Mouse (Mus musculus) liver, adult 2 months (tissue): ENCODE results near the gene Mmp21. TPM values are rescaled to one million over a fixed set of nuclear protein-coding genes. Genes with fewer than 3 reads are reported as not detected.
A peak's percentile ranks its signal among the peaks of the same experiment; 100 is the strongest.

ENCODE experiments used
- DNase-seq: peaks from one replicate; pipeline ENCODE4 v3.0.0-alpha.2; 2011; ENCODE audit warnings: low read depth, low spot score; ENCODE audit errors: extremely low read depth
- H3K27ac ChIP-seq: fragments of 200-500 bp; replicated peaks from 2 replicates; pipeline ENCODE4 v1.5.1; 2012; ENCODE audit warnings: low read depth, mild to moderate bottlenecking, control low read depth, inconsistent platforms, low read length; ENCODE audit not compliant: insufficient read depth
- H3K27me3 ChIP-seq: fragments of 200-500 bp; 2 replicates; pipeline ENCODE4 v1.6.1; 2012; ENCODE audit warnings: mild to moderate bottlenecking, moderate library complexity, low read length, inconsistent platforms; ENCODE audit not compliant: control insufficient read depth, insufficient read depth
- H3K36me3 ChIP-seq: fragments of 200-500 bp; 2 replicates; pipeline ENCODE4 v1.6.1; 2012; ENCODE audit warnings: low read length, inconsistent platforms; ENCODE audit not compliant: control insufficient read depth, insufficient read depth
- H3K4me1 ChIP-seq: fragments of 200-500 bp; 2 replicates; pipeline ENCODE4 v1.6.1; 2011; ENCODE audit warnings: low read length; ENCODE audit not compliant: control insufficient read depth, insufficient read depth
- H3K4me3 ChIP-seq: fragments of 200-500 bp; 2 replicates; pipeline ENCODE4 v1.5.1; 2011; ENCODE audit warnings: low read depth, mild to moderate bottlenecking, control low read depth, low read length, moderate library complexity; ENCODE audit not compliant: insufficient read depth
- H3K79me2 ChIP-seq: fragments of 200-500 bp; 2 replicates; pipeline ENCODE4 v1.6.1; 2012; ENCODE audit warnings: inconsistent platforms, mild to moderate bottlenecking, low read length, moderate library complexity; ENCODE audit not compliant: control insufficient read depth, insufficient read depth
- H3K9ac ChIP-seq: fragments of 200-500 bp; 2 replicates; pipeline ENCODE4 v1.6.1; 2012; ENCODE audit warnings: low read depth, mild to moderate bottlenecking, control low read depth, inconsistent platforms, low read length
- CTCF ChIP-seq: fragments of 200-500 bp; IDR thresholded peaks from 2 replicates; pipeline ENCODE4 v1.5.1; 2011; ENCODE audit warnings: low read depth, low read length, control low read depth
- POLR2A ChIP-seq: fragments of 200-500 bp; IDR thresholded peaks from 2 replicates; pipeline ENCODE4 v1.6.1; 2011; ENCODE audit warnings: low read length, control low read depth; ENCODE audit not compliant: insufficient read depth; ENCODE audit errors: extremely low read depth
- WGBS: fragments of 180-500 bp; shearing (Covaris S2); methylation state at CpG from one replicate; pipeline ENCODE4 v1.1.7; 2018; 5-methylcytosine and 5-hydroxymethylcytosine counted together
- polyA plus RNA-seq: library from polyadenylated mRNA; depleted of rRNA; stranded (reverse); fragments of >200 nt; gene quantifications from 2 replicates; pipeline ENCODE4 v1.2.3, GENCODE M21; 2012; rRNA removed
- total RNA-seq: library from RNA; depleted of rRNA; stranded (reverse); fragments of >200 nt; gene quantifications from 2 replicates; pipeline ENCODE4 v1.2.3, GENCODE M21; 2014; rRNA removed

Gene Mmp21
- total and polyA plus RNA-seq, 2 experiments = not detected

- H3K9ac ChIP-seq = peak overlapping the region; percentile 66
- peak overlapping the region; percentile 57 for H3K27ac ChIP-seq
- peaks cover 20% of the 10 kb centered on the region for H3K36me3 ChIP-seq
- peaks cover 4% of the 10 kb centered on the region for H3K4me1 ChIP-seq
- peak overlapping the region; percentile 64 for H3K4me3 ChIP-seq
- peak; percentile 75 for DNase-seq
- TF ChIP-seq POLR2A (no peak), CTCF (peak; percentile 91)
- WGBS = 2% methylated on average over 21 of the region's 21 CpGs
- H3K27me3 ChIP-seq = no peaks in the 10 kb centered on the region
- peaks cover 9% of the 10 kb centered on the region; the same call in 1 of the 2 replicates for H3K79me2 ChIP-seq
Measured at GRCm38 (mm10) chr7:133636738-133637352, 43.0 kb downstream of the Mmp21 start.

- Histone ChIP-seq H3K27ac (no peak overlapping the region), H3K4me1 (peaks cover 4% of the 10 kb centered on the region), H3K36me3 (peaks cover 7% of the 10 kb centered on the region), H3K79me2 (peaks cover 9% of the 10 kb centered on the region; the same call in 1 of the 2 replicates), H3K27me3 (no peaks in the 10 kb centered on the region), H3K4me3 (no peak overlapping the region), H3K9ac (no peak overlapping the region)
- TF ChIP-seq POLR2A (no peak), CTCF (no peak)
- WGBS = 65% methylated on average over 10 of the region's 12 CpGs
- no peak for DNase-seq
Measured at GRCm38 (mm10) chr7:133634932-133635650, 44.8 kb downstream of the Mmp21 start.

GRCm38 (mm10) chr7:133632476-133632875 is 47.4 kb downstream of the Mmp21 start:
- no peaks in the 10 kb centered on the region for H3K4me1 ChIP-seq
- H3K79me2 ChIP-seq = no peaks in the 10 kb centered on the region
- H3K4me3 ChIP-seq = no peak overlapping the region
- peak; percentile 75 for DNase-seq
- 13% methylated on average over 2 of the region's 2 CpGs for WGBS
- H3K27ac ChIP-seq = no peak overlapping the region
- no peak overlapping the region for H3K9ac ChIP-seq
- peak; percentile 56 for TF ChIP-seq CTCF
- TF ChIP-seq POLR2A = no peak
- no peaks in the 10 kb centered on the region for H3K36me3 ChIP-seq
- no peaks in the 10 kb centered on the region for H3K27me3 ChIP-seq

- Histone ChIP-seq H3K4me3 (no peak overlapping the region), H3K4me1 (no peaks in the 10 kb centered on the region), H3K27me3 (no peaks in the 10 kb centered on the region), H3K36me3 (no peaks in the 10 kb centered on the region), H3K27ac (no peak overlapping the region), H3K79me2 (no peaks in the 10 kb centered on the region), H3K9ac (no peak overlapping the region)
- no peak for DNase-seq
- 77% methylated on average over 5 of the region's 5 CpGs for WGBS
- TF ChIP-seq POLR2A (no peak), CTCF (no peak)
Measured at GRCm38 (mm10) chr7:133630821-133631220, 49.0 kb downstream of the Mmp21 start.

- Histone ChIP-seq H3K4me3 (no peak overlapping the region), H3K9ac (no peak overlapping the region), H3K4me1 (no peaks in the 10 kb centered on the region), H3K27me3 (no peaks in the 10 kb centered on the region), H3K27ac (no peak overlapping the region), H3K79me2 (no peaks in the 10 kb centered on the region), H3K36me3 (no peaks in the 10 kb centered on the region)
- TF ChIP-seq POLR2A (no peak), CTCF (no peak)
- no peak for DNase-seq
- WGBS = 69% methylated on average over 14 of the region's 14 CpGs
Measured at GRCm38 (mm10) chr7:133627184-133627936, 52.5 kb downstream of the Mmp21 start.

Other genes with a start within 250 kb of the Mmp21 start
- not detected in 2 replicates for gene Tex36, start 77.9 kb downstream of the Mmp21 start, total RNA-seq
- gene Tex36, start 77.9 kb downstream of the Mmp21 start, polyA plus RNA-seq = not detected in 2 replicates
- 17.8 and 18.7 TPM in 2 replicates for gene Edrf1, start 42.5 kb downstream of the Mmp21 start, total RNA-seq
- gene Edrf1, start 42.5 kb downstream of the Mmp21 start, polyA plus RNA-seq = 6.4 and 8.0 TPM in 2 replicates
- gene Bccip, start 29.3 kb upstream of the Mmp21 start, total RNA-seq = 72.8 and 76.0 TPM in 2 replicates
- 32.1 and 32.2 TPM in 2 replicates for gene Bccip, start 29.3 kb upstream of the Mmp21 start, polyA plus RNA-seq
- 21.6 and 26.6 TPM in 2 replicates for gene Uros, start 30.0 kb upstream of the Mmp21 start, total RNA-seq
- 21.4 and 23.9 TPM in 2 replicates for gene Uros, start 30.0 kb upstream of the Mmp21 start, polyA plus RNA-seq
- not detected in 2 replicates for gene Fank1, start 96.8 kb upstream of the Mmp21 start, total RNA-seq
- gene Fank1, start 96.8 kb upstream of the Mmp21 start, polyA plus RNA-seq = not detected in 2 replicates
- gene Dhx32, start 102.7 kb upstream of the Mmp21 start, total RNA-seq = 24.0 and 27.7 TPM in 2 replicates
- 15.8 and 17.0 TPM in 2 replicates for gene Dhx32, start 102.7 kb upstream of the Mmp21 start, polyA plus RNA-seq